Mouse (Mus musculus) ES-Bruce4 (cell line): Measurements from ENCODE around the gene Cdh15. TPM values are rescaled to one million over a fixed set of nuclear protein-coding genes. Genes with fewer than 3 reads are reported as not detected.

Experiments
- H3K27ac ChIP-seq: 2 replicates; pipeline ENCODE4 v1.5.1; 2012; ENCODE audit warnings: low read length, inconsistent platforms; ENCODE audit not compliant: insufficient read depth
- H3K27me3 ChIP-seq: 2 replicates; pipeline ENCODE4 v1.6.1; 2012; ENCODE audit warnings: mild to moderate bottlenecking, low read length, inconsistent platforms; ENCODE audit not compliant: control insufficient read depth, poor library complexity, insufficient read depth, severe bottlenecking
- H3K36me3 ChIP-seq: 2 replicates; pipeline ENCODE4 v1.6.1; 2012; ENCODE audit warnings: inconsistent platforms, mild to moderate bottlenecking, low read length, moderate library complexity; ENCODE audit not compliant: control insufficient read depth, poor library complexity, insufficient read depth, severe bottlenecking
- H3K4me1 ChIP-seq: one replicate; pipeline ENCODE4 v1.8.1; 2011; ENCODE audit warnings: low read length; ENCODE audit not compliant: control insufficient read depth, insufficient read depth
- H3K4me3 ChIP-seq: 2 replicates; pipeline ENCODE4 v1.5.1; 2011; ENCODE audit warnings: low read depth, mild to moderate bottlenecking, low read length
- H3K9ac ChIP-seq: 2 replicates; pipeline ENCODE4 v1.6.1; 2012; ENCODE audit warnings: low read depth, mild to moderate bottlenecking, inconsistent platforms; ENCODE audit not compliant: poor library complexity, severe bottlenecking
- H3K9me3 ChIP-seq: replicated peaks from 2 replicates; pipeline ENCODE4 v1.6.1; 2012; ENCODE audit warnings: mild to moderate bottlenecking, low read length, inconsistent platforms; ENCODE audit not compliant: control insufficient read depth, poor library complexity, insufficient read depth, severe bottlenecking
- CTCF ChIP-seq: IDR thresholded peaks from one replicate; pipeline ENCODE4 v1.8.1; 2011; ENCODE audit warnings: low read depth, low read length
- EP300 ChIP-seq: IDR thresholded peaks from 2 replicates; pipeline ENCODE4 v1.6.1; 2011; ENCODE audit warnings: low read depth, low read length; ENCODE audit not compliant: insufficient read depth
- POLR2A ChIP-seq: IDR thresholded peaks from one replicate; pipeline ENCODE4 v1.8.1; 2011; ENCODE audit warnings: low read length; ENCODE audit not compliant: insufficient read depth
- polyA plus RNA-seq: library from polyadenylated mRNA; stranded (reverse); fragments of >200 nt; gene quantifications from 2 replicates; pipeline ENCODE4 v1.2.4, GENCODE M21; 2011; ENCODE audit warnings: low read depth; ENCODE audit not compliant: missing spikeins, insufficient read depth, insufficient read length

The Cdh15 gene
- polyA plus RNA-seq, 1 experiment: 0.36 TPM

- no peak overlapping the region for H3K9ac ChIP-seq
- no peaks in the 10 kb centered on the region for H3K9me3 ChIP-seq
- H3K27me3 ChIP-seq: no peaks in the 10 kb centered on the region
- no peak for TF ChIP-seq CTCF
- TF ChIP-seq POLR2A: no peak
- no peak for TF ChIP-seq EP300
- H3K4me3 ChIP-seq: no peak overlapping the region
- H3K4me1 ChIP-seq: no peaks in the 10 kb centered on the region
- H3K27ac ChIP-seq: no peak overlapping the region
- peaks cover 62% of the 10 kb centered on the region for H3K36me3 ChIP-seq
Measured at GRCm38 (mm10) chr8:122883671-122884070, 35.9 kb downstream of the Cdh15 start.

- Histone ChIP-seq H3K9ac (no peak overlapping the region), H3K27ac (no peak overlapping the region), H3K36me3 (peaks cover 94% of the 10 kb centered on the region), H3K4me1 (no peaks in the 10 kb centered on the region), H3K4me3 (no peak overlapping the region), H3K9me3 (no peaks in the 10 kb centered on the region), H3K27me3 (no peaks in the 10 kb centered on the region)
- TF ChIP-seq EP300 (no peak), CTCF (peak; percentile 44)
Measured at GRCm38 (mm10) chr8:122891440-122891839, 43.7 kb downstream of the Cdh15 start.

GRCm38 (mm10) chr8:122893451-122893850, 45.7 kb downstream of the Cdh15 start:
- no peaks in the 10 kb centered on the region for H3K9me3 ChIP-seq
- no peaks in the 10 kb centered on the region for H3K4me1 ChIP-seq
- H3K9ac ChIP-seq: no peak overlapping the region
- TF ChIP-seq EP300 (no peak), CTCF (no peak), POLR2A (no peak)
- H3K4me3 ChIP-seq: no peak overlapping the region
- H3K27me3 ChIP-seq: no peaks in the 10 kb centered on the region
- H3K36me3 ChIP-seq: peaks cover 94% of the 10 kb centered on the region
- no peak overlapping the region for H3K27ac ChIP-seq

GRCm38 (mm10) chr8:122896317-122896716, 48.6 kb downstream of the Cdh15 start:
- Histone ChIP-seq H3K36me3 (peaks cover 84% of the 10 kb centered on the region), H3K4me3 (no peak overlapping the region), H3K27ac (no peak overlapping the region), H3K9ac (no peak overlapping the region), H3K9me3 (no peaks in the 10 kb centered on the region), H3K27me3 (no peaks in the 10 kb centered on the region), H3K4me1 (no peaks in the 10 kb centered on the region)
- TF ChIP-seq EP300: no peak

DNA sequence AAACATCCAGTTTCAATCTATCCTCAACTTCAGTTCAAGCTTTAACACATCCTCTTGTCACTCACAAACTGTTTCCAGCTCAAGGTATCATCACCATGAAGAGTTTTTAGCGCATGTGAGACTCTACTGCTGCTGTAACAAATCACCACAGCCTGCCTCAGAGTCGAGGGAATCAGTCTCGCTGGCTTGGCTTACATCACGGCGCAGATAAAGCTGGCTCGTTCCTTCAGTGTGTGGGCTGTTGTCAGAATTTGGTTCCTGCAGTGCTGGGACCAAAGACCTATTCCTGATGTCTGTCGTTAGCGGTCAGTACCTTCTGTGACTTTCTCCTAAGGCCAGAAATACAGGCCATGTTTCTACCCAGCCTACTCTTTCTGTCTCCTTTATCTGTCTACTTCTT, 49.4 kb downstream of the Cdh15 start:
- TF ChIP-seq CTCF (no peak), POLR2A (no peak), EP300 (no peak)
- H3K4me1 ChIP-seq: no peaks in the 10 kb centered on the region
- H3K9ac ChIP-seq: no peak overlapping the region
- H3K36me3 ChIP-seq: peaks cover 76% of the 10 kb centered on the region
- no peak overlapping the region for H3K27ac ChIP-seq
- no peak overlapping the region for H3K4me3 ChIP-seq
- no peaks in the 10 kb centered on the region for H3K27me3 ChIP-seq
- no peaks in the 10 kb centered on the region for H3K9me3 ChIP-seq

GRCm38 (mm10) chr8:122898018-122898417, 50.3 kb downstream of the Cdh15 start:
- Histone ChIP-seq H3K4me1 (peaks cover 2% of the 10 kb centered on the region), H3K27ac (no peak overlapping the region), H3K9me3 (no peaks in the 10 kb centered on the region), H3K27me3 (no peaks in the 10 kb centered on the region), H3K36me3 (peaks cover 69% of the 10 kb centered on the region), H3K9ac (no peak overlapping the region), H3K4me3 (no peak overlapping the region)
- no peak for TF ChIP-seq POLR2A
- no peak for TF ChIP-seq CTCF
- no peak for TF ChIP-seq EP300
